7 mouse cellular contexts compared by ENCODE assay signal in the genomic region with DNA sequence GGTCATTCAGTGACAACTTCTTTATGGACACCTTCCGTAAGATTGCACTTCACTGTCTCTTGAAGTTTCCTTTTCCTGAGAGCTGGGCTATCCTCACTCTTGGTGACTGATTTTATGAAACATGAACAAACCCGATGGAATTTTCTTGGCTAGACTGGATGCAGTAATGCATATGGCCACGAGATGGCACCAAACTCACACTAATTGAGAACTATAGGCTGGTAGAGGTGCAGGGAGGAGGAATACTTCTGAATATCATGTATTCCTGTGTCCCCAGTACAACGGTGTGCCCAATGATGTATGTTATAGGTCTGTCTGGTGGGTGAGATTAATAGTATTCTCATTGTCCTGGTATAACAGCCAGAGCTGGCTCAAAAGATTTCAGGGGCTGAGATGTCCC. TPM values are rescaled to one million over a fixed set of nuclear protein-coding genes. Genes with fewer than 3 reads are reported as not detected.
A peak's percentile ranks its signal among the peaks of the same experiment; 100 is the strongest.
DNase-seq lines count a peak whose midpoint lies in the region; ATAC-seq and TF ChIP-seq lines count a peak whose summit lies in the region.

No protein-coding gene starts in this region.

- no peak overlapping the region for H3K27ac ChIP-seq in gastrocnemius, adult 2 months
- no peak overlapping the region for H3K27ac ChIP-seq in left cerebral cortex, adult 2 months

- intact Hi-C loops in gastrocnemius, adult 2 months (cut with DNase I), result no loop called here
- intact Hi-C loops in left cerebral cortex, adult 2 months (cut with DNase I), result loop anchor here (5.0 to 10.0 kb wide), 2 partner anchors 81 to 1862 kb away; no protein-coding TSS in a partner anchor

- peak; percentile 83 for DNase-seq in adipocyte (ENCODE audit: low spot score)
- peak; percentile 50 to 69 for DNase-seq in cerebellum, postnatal 36 days
- peak; percentile 64 for DNase-seq in gastrocnemius, adult 2 months
- DNase-seq in left cerebral cortex, adult 2 months (ENCODE audit: extremely low spot score in 1 of 2, low spot score in 2 of 2), result peak; percentile 78 to 86
- DNase-seq in right cerebral cortex, postnatal 36 days (ENCODE audit: low spot score in 2 of 2), result peak; percentile 62 to 72

- peak; percentile 67 for ATAC-seq in inflammation-experienced regulatory T-cells, adult 6 months
- ATAC-seq in megakaryocyte-erythroid progenitor cell, adult 5-6 weeks (replicated peaks; ENCODE audit: low FRiP score, low TSS enrichment, poor library complexity, severe bottlenecking), result peak; percentile 72

- peak; percentile 89 for TF ChIP-seq CTCF in gastrocnemius, adult 2 months (IDR thresholded peaks at IDR 0.05)
- TF ChIP-seq CTCF in left cerebral cortex, adult 2 months (IDR thresholded peaks at IDR 0.05), result peak; percentile 90

- H3K4me3 ChIP-seq in gastrocnemius, adult 2 months, result peak overlapping the region; percentile 67
- H3K4me3 ChIP-seq in left cerebral cortex, adult 2 months, result no peak overlapping the region

RNA-seq across cellular contexts. Expression of a gene that starts 16.1 kb away (rescaled TPM):
- not detected for total RNA-seq in gastrocnemius, adult 2 months (2021)
- not detected for polyA plus RNA-seq in inflammation-experienced regulatory T-cells, adult 6 months (2017; shearing (Covaris generic))
- not detected for total RNA-seq in left cerebral cortex, adult 2 months (2021)
- not detected in 2 replicates for total RNA-seq in megakaryocyte-erythroid progenitor cell, adult 5-6 weeks (2014; fragmentation: Nextera tagmentation)
- total RNA-seq in megakaryocyte-erythroid progenitor cell, adult 5-6 weeks (2017), result not detected in 2 replicates

RNA-seq across cellular contexts. Expression of a gene that starts 32.6 kb away (rescaled TPM):
- not detected for total RNA-seq in gastrocnemius, adult 2 months (2021)
- not detected for polyA plus RNA-seq in inflammation-experienced regulatory T-cells, adult 6 months (2017; shearing (Covaris generic))
- total RNA-seq in left cerebral cortex, adult 2 months (2021), result under 1 TPM in 1 of 2 experiments, not detected in 1; 0.36 TPM
- not detected in 2 replicates for total RNA-seq in megakaryocyte-erythroid progenitor cell, adult 5-6 weeks (2014; fragmentation: Nextera tagmentation)
- not detected in 2 replicates for total RNA-seq in megakaryocyte-erythroid progenitor cell, adult 5-6 weeks (2017)
